18 mouse cellular contexts compared by ENCODE assay signal in genomic region chr17:6154366-6154765, GRCm38 (mm10). TPM values are rescaled to one million over a fixed set of nuclear protein-coding genes. Genes with fewer than 3 reads are reported as not detected.
DNase-seq lines count a peak whose midpoint lies in the region; ATAC-seq and TF ChIP-seq lines count a peak whose summit lies in the region.
"Had no signal": no experiment of that assay in that cellular context is flagged by ENCODE, and none has a peak within 500 bp of the region (broad histone marks: within the 10 kb centered on the region; RNA-seq: fewer than 3 reads in every experiment).

No protein-coding gene starts in this region.

- H3K4me3 ChIP-seq in layer of hippocampus, adult 2 months, result no peak overlapping the region
- H3K4me3 ChIP-seq: embryonic facial prominence, embryonic 15.5 days; forebrain, embryonic 15.5 days; heart, adult 2 months; hindbrain, embryonic 13.5 days; liver, embryonic 12.5 days; lung, embryonic 15.5 days; megakaryocyte, embryonic 14.5 days had no signal

- TF ChIP-seq CTCF in layer of hippocampus, adult 2 months (conservative IDR thresholded peaks at IDR 0.05), result no peak

- DNase-seq in layer of hippocampus, adult 2 months (ENCODE audit: low spot score in 2 of 2), result no peak
- DNase-seq in layer of hippocampus, adult 9-11 months, result no peak
- DNase-seq in CD4-positive, CD25-positive, alpha-beta regulatory T cell, adult 2 months (ENCODE audit: low read depth, low spot score), result peak; percentile 49
- DNase-seq in brain, adult 2 months (ENCODE audit: low read depth, low spot score), result peak; percentile 66
- no peak for DNase-seq in right cerebral cortex, adult 2 months (ENCODE audit: low spot score in 2 of 2)
- no peak for DNase-seq in layer of hippocampus, adult 11-12 months (ENCODE audit: low spot score)
- DNase-seq: heart, adult 2 months; kidney, adult 2 months; kidney, postnatal 4 days; left cerebral cortex, postnatal 4 days had no signal

- ATAC-seq in megakaryocyte, adult 5-6 weeks (ENCODE audit: poor library complexity, severe bottlenecking), result peak; percentile 40; the same call in 1 of the 2 replicates
- ATAC-seq: forebrain, embryonic 15.5 days; liver, embryonic 12.5 days; Patski had no signal

- peak overlapping the region; percentile 12; the same call in 1 of the 2 replicates for H3K27ac ChIP-seq in layer of hippocampus, adult 2 months
- H3K27ac ChIP-seq: embryonic facial prominence, embryonic 15.5 days; forebrain, embryonic 15.5 days; heart, adult 2 months; hindbrain, embryonic 13.5 days; liver, embryonic 12.5 days; lung, embryonic 15.5 days had no signal

RNA-seq across cellular contexts. Expression of gene Tulp4, which starts 48.1 kb away (rescaled TPM):
- total RNA-seq in layer of hippocampus, adult 2 months (2021), result 100 to 1,000 TPM; 304 to 306 TPM
- 9.0 and 9.8 TPM in 2 replicates for total RNA-seq in megakaryocyte, adult 5-6 weeks (2015)
- total RNA-seq in megakaryocyte, adult 5-6 weeks (2017), result 13.2 and 17.5 TPM in 2 replicates

Comparison
In these comparisons a context has a peak if more than half of its experiments do, and no peak if none do; other contexts are left out.
1. DNase-seq: peak in CD4-positive, CD25-positive, alpha-beta regulatory T cell, adult 2 months (single experiment) and brain, adult 2 months (single experiment); none in layer of hippocampus, adult 2 months (0 of 2), layer of hippocampus, adult 9-11 months (single experiment), right cerebral cortex, adult 2 months (0 of 2) and layer of hippocampus, adult 11-12 months (single experiment).
2. RNA of gene Tulp4, which starts 48.1 kb away (total RNA-seq): 304 to 306 TPM in layer of hippocampus, adult 2 months; 9.0 to 17.5 TPM in megakaryocyte, adult 5-6 weeks; every median in the first group is over 10 times any median in the second.